Mouse (Mus musculus) heart, postnatal 4 days (tissue): ENCODE data around the gene C1qtnf3. TPM values are rescaled to one million over a fixed set of nuclear protein-coding genes. Genes with fewer than 3 reads are reported as not detected.

Experiments used
- DNase-seq: peaks from one replicate; pipeline ENCODE4 v3.0.0; 2021
- total RNA-seq, 2 experiments: library from RNA; stranded (reverse); gene quantifications; 2 replicates each; pipeline ENCODE4 v1.2.3; 2021

Gene C1qtnf3
- 1 to 10 TPM in 1 of 2 experiments, under 1 TPM in 1; 0.62 to 1.2 TPM for total RNA-seq

- DNase-seq = no peak
These were observed at the start of gene C1qtnf3 for GRCm38 (mm10) chr15:10951951-10952759. Gene C1qtnf3, plus strand, starts transcription at chr15:10952332.

- DNase-seq = no peak
These were observed 49.8 kb upstream of the C1qtnf3 start for GRCm38 (mm10) chr15:10902360-10902759.

GRCm38 (mm10) chr15:10916611-10917311 lies 35.4 kb upstream of the C1qtnf3 start:
- no peak for DNase-seq

- DNase-seq = no peak
These were observed 34.8 kb upstream of the C1qtnf3 start for GRCm38 (mm10) chr15:10917312-10917660.

GRCm38 (mm10) chr15:10920212-10920611 lies 31.9 kb upstream of the C1qtnf3 start:
- DNase-seq = no peak

GRCm38 (mm10) chr15:10921064-10921463 lies 31.1 kb upstream of the C1qtnf3 start:
- no peak for DNase-seq

GRCm38 (mm10) chr15:10922061-10922460 lies 30.1 kb upstream of the C1qtnf3 start:
- no peak for DNase-seq

GRCm38 (mm10) chr15:10922570-10922969 lies 29.6 kb upstream of the C1qtnf3 start:
- peak; percentile 10 for DNase-seq

- DNase-seq = no peak
These were observed 28.8 kb upstream of the C1qtnf3 start for GRCm38 (mm10) chr15:10923076-10923995.

GRCm38 (mm10) chr15:10927325-10927724 lies 24.8 kb upstream of the C1qtnf3 start:
- DNase-seq = no peak

- DNase-seq = no peak
These were observed 23.4 kb upstream of the C1qtnf3 start for GRCm38 (mm10) chr15:10928633-10929270.

GRCm38 (mm10) chr15:10933930-10934329 lies 18.2 kb upstream of the C1qtnf3 start:
- DNase-seq = no peak

- peak; percentile 61 for DNase-seq
These were observed 11.7 kb upstream of the C1qtnf3 start for GRCm38 (mm10) chr15:10940148-10941108.

GRCm38 (mm10) chr15:10941901-10942300 lies 10.2 kb upstream of the C1qtnf3 start:
- DNase-seq = no peak

GRCm38 (mm10) chr15:10947852-10948251 lies 4.3 kb upstream of the C1qtnf3 start:
- no peak for DNase-seq

GRCm38 (mm10) chr15:10952760-10953305 lies 701 bp downstream of the C1qtnf3 start:
- no peak for DNase-seq

- DNase-seq = no peak
These were observed 1.3 kb downstream of the C1qtnf3 start for GRCm38 (mm10) chr15:10953465-10953864.

GRCm38 (mm10) chr15:10954381-10955016 lies 2.4 kb downstream of the C1qtnf3 start:
- no peak for DNase-seq

- DNase-seq = no peak
These were observed 3.0 kb downstream of the C1qtnf3 start for GRCm38 (mm10) chr15:10955156-10955555.

- DNase-seq = no peak
These were observed 4.6 kb downstream of the C1qtnf3 start for GRCm38 (mm10) chr15:10956706-10957105.
